Mouse (Mus musculus) thymus, adult 2 months (tissue): ENCODE measurements around the gene Rbm19.
A peak's percentile ranks its signal among the peaks of the same experiment; 100 is the strongest.

ENCODE experiments used
- CTCF ChIP-seq: fragments of 200-500 bp; IDR thresholded peaks from 2 replicates; pipeline ENCODE4 v1.5.1; 2012; ENCODE audit warnings: mild to moderate bottlenecking, control low read depth, low read length, moderate library complexity, borderline replicate concordance; ENCODE audit not compliant: control insufficient read depth, poor library complexity, insufficient read depth; ENCODE audit errors: extremely low read depth
- POLR2A ChIP-seq: fragments of 200-500 bp; IDR thresholded peaks from 2 replicates; pipeline ENCODE4 v1.6.1; 2012; ENCODE audit warnings: mild to moderate bottlenecking, low read length, control low read depth, moderate library complexity; ENCODE audit not compliant: control insufficient read depth, poor library complexity, insufficient read depth; ENCODE audit errors: extremely low read depth

DNA sequence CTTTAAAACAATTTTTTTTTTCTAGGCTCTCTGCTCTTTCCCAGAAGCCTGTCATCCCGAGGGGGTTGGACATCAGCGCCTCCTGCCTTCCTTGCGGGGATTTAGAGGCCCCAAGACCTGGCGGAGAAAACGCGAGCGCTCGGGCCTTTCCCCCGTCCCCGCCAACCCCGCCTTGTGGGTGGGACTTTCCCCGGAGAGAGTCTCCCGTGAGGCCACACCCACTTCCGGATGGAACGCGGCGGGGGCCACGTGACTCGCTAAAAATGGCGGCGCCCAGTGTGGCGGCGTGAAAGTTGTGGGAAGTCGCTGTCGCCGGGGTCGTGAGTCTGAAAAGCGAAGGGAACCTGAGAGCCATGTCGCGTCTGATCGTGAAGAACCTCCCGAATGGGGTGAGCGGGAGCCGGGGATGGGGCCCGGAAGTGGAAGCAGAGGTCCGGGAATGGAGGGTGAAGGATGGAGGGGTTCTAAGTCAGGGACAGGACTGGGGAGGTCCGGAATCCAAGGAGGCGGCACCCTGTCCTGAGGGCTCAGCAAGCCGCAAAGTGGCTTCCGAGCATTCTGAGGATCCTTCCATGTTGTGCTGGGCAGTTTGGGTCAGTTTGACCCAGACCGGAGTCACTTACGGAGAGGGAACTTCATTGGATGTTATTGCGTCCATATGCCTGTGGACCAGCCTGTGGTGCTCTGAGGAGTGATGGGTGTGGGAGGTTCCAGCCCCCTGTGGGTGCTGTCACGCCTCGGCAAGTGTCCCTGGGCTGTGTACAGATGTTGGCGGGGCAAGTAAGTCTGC lies at the start of gene Rbm19:
- peak; percentile 37; the same call in 1 of the 2 replicates for TF ChIP-seq CTCF
- TF ChIP-seq POLR2A, result peak; percentile 62
